Mouse (Mus musculus) ES-E14 (cell line): ENCODE data around the gene Deaf1.

Experiments
- CHD2 ChIP-seq: IDR thresholded peaks from 2 replicates; pipeline ENCODE4 v1.6.1; 2014; ENCODE audit warnings: mild to moderate bottlenecking, low read depth, low read length, inconsistent platforms
- MAFK ChIP-seq: IDR thresholded peaks from 2 replicates; pipeline ENCODE4 v1.6.1; 2014; ENCODE audit warnings: mild to moderate bottlenecking, low read depth, low read length, inconsistent platforms; ENCODE audit not compliant: insufficient read depth
- ZC3H11A ChIP-seq: IDR thresholded peaks from 2 replicates; pipeline ENCODE4 v1.6.1; 2012; ENCODE audit warnings: low read depth, mild to moderate bottlenecking, inconsistent platforms, low read length, borderline replicate concordance

DNA sequence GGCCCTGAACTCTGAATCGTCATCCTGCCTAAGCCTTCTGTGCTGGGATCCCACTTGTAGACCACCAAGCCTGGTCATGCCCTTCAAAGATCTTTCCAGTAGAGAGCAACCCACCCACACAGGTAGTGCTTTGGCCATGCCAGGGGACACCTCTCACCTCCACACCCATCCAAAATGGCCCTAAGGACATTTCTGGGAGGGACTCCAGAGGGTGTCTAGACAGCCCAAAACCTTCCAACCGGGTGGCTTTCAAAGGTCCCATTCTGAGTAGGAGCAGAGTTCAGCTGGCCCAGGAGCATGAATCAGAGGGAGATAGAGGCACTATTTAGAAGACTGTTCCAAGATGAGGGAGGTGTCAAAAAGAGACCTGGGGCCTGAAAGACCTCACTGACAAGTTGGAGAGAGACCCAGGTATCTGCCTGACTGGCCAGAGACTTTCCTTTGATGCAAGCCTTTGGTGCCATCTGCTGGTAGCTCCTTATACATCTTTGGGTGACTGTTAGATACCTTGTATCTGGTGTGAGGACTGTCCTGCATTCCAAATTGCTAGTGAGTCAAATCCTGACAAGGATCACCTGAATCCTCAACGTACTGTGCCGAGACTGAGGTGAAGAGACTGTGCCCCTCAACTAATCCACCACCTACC, 35.7 kb upstream of the Deaf1 start:
- TF ChIP-seq CHD2 (no peak), ZC3H11A (peak; percentile 81; the same call in 1 of the 2 replicates), MAFK (no peak)
